Mouse (Mus musculus): ENCODE results near the gene Chd2. TPM values are rescaled to one million over a fixed set of nuclear protein-coding genes. Genes with fewer than 3 reads are reported as not detected.

The Chd2 gene
- total and polyA plus RNA-seq, 2 experiments, result 20.1 to 40.0 TPM

DNA sequence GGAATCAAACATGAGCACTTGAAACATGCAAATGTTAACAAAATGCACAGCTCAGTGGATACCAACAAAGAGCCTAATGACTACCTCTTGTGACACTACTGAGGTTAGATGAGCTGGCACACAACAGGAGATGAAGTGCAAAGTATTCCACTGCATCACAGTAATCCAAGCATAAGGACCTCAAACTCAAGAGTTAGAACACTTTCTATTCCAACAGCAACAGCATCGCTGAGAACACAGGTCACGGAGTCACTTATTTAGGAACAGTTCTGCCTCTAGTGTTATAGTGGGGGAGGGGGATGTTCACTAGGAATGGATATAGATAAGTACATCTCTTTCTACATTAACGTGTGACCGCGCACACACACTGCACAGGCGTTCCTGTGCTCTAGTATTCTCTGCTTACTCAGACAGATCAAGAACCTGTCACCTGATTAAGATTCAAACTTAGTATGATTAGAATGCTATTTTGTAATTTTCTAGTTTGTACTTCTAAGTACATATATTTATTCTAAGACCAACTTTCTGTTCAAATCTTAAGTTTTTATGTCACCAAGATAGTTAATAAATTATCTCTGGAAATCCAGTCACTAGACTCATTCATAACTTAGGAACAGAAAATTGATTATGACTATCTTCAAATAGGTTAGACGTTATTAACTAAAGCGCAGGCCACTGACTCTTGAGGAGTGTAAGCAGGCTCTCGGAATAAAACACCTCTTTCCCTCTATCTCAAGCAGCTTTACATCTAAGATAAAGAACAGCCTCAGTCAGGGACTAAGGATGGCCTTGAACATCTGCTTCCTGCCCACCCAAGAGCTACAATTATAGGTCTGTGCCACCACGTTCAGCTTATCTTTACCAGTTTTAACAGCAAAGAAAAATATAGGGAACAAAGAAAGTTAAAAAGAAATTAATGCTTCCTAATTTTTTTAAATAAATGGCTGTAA, 5.2 kb upstream of the Chd2 start:
- peak; percentile 41 for DNase-seq (ENCODE audit: extremely low read depth, low read depth, low spot score)
- Histone ChIP-seq H3K27me3 (ENCODE audit: control insufficient read depth, insufficient read depth, low read length) (no peaks in the 10 kb centered on the region), H3K36me3 (ENCODE audit: control insufficient read depth, insufficient read depth, low read length) (peaks cover 39% of the 10 kb centered on the region), H3K9ac (ENCODE audit: low read depth, low read length) (no peak overlapping the region), H3K27ac (replicated peaks; ENCODE audit: insufficient read depth, low read depth, low read length) (no peak overlapping the region), H3K4me3 (ENCODE audit: insufficient read depth, low read depth, low read length) (no peak overlapping the region; the same call in 1 of the 2 replicates), H3K79me2 (ENCODE audit: control insufficient read depth, insufficient read depth, low read length) (peaks cover 18% of the 10 kb centered on the region), H3K4me1 (ENCODE audit: control insufficient read depth, insufficient read depth, low read length) (peaks cover 16% of the 10 kb centered on the region)
- TF ChIP-seq POLR2A (IDR thresholded peaks at IDR 0.05; ENCODE audit: extremely low read depth, insufficient read depth, low read length), result no peak
- no peak for TF ChIP-seq CTCF (IDR thresholded peaks at IDR 0.05; ENCODE audit: low read depth, low read length)
- WGBS, result 40% methylated on average over 10 of the region's 10 CpGs

DNA sequence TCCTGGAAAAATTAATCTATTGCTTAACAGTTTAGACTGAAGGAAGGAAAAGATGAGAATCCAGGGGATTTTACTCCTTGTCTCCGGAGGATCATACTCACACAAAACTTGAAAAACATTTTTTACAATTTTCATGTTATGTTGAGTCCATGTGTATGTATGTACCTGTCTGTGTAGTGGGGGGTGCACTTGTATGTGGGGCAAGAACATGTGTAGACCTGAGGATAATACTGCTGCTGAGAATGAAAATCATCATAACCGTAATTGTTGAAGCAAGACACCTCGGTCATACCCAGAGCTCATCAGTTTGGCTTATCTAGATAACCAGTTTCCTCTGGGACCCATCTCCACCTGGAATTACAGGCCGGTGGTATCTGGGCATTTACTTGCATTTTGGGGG, 3.4 kb upstream of the Chd2 start:
- H3K9ac ChIP-seq (ENCODE audit: low read depth, low read length), result no peak overlapping the region
- peaks cover 36% of the 10 kb centered on the region for H3K36me3 ChIP-seq (ENCODE audit: control insufficient read depth, insufficient read depth, low read length)
- WGBS, result 79% methylated on average over 4 of the region's 4 CpGs
- H3K79me2 ChIP-seq (ENCODE audit: control insufficient read depth, insufficient read depth, low read length), result peaks cover 12% of the 10 kb centered on the region; the same call in 1 of the 2 replicates
- H3K27me3 ChIP-seq (ENCODE audit: control insufficient read depth, insufficient read depth, low read length), result no peaks in the 10 kb centered on the region
- no peak overlapping the region for H3K27ac ChIP-seq (replicated peaks; ENCODE audit: insufficient read depth, low read depth, low read length)
- no peak overlapping the region for H3K4me3 ChIP-seq (ENCODE audit: insufficient read depth, low read depth, low read length)
- peaks cover 16% of the 10 kb centered on the region for H3K4me1 ChIP-seq (ENCODE audit: control insufficient read depth, insufficient read depth, low read length)
- DNase-seq (ENCODE audit: extremely low read depth, low read depth, low spot score), result no peak
- TF ChIP-seq POLR2A (IDR thresholded peaks at IDR 0.05; ENCODE audit: extremely low read depth, insufficient read depth, low read length) (no peak), CTCF (IDR thresholded peaks at IDR 0.05; ENCODE audit: low read depth, low read length) (no peak)

DNA sequence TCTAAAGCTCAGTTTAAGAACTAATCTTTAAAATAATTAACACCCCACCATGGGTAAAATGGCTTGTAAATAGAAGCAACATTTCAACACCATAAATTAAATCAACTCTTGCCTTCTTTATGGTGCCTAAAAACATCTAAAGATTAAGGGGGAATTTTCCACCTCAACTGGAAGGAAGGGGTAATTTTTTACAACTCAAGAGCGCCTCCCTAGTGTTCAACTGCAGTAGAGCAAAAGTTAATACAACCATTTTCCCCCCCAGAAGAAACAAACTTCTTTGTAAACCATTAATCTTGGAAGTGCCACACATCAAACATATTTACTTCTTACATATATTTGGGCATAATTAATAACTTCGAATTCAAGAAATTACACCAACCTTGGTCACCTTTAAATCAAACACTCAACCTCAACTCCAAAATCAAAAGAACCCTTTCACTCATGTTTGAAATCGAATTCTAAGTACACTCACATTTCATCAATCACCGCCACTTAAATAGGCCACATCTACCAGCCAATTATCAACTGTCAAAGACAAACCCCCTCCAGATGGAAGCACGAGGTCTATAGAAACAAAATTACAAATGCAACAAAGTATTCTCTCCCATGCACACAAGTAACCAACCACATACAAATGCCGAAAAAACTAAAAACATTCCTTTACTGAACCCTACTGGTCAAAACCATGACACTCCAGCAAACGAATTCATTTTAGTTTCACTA, 662 bp upstream of the Chd2 start:
- peak overlapping the region; percentile 28; the same call in 1 of the 2 replicates for H3K4me3 ChIP-seq (ENCODE audit: insufficient read depth, low read depth, low read length)
- 84% methylated on average over 7 of the region's 7 CpGs for WGBS

GRCm38 (mm10) chr7:73541079-73541390, 595 bp downstream of the Chd2 start:
- H3K4me3 ChIP-seq (ENCODE audit: insufficient read depth, low read depth, low read length), result peak overlapping the region; percentile 86; the same call in 1 of the 2 replicates
- H3K27ac ChIP-seq (replicated peaks; ENCODE audit: insufficient read depth, low read depth, low read length), result no peak overlapping the region
- no peaks in the 10 kb centered on the region for H3K27me3 ChIP-seq (ENCODE audit: control insufficient read depth, insufficient read depth, low read length)
- H3K4me1 ChIP-seq (ENCODE audit: control insufficient read depth, insufficient read depth, low read length), result peaks cover 12% of the 10 kb centered on the region; the same call in 1 of the 2 replicates
- no peak overlapping the region for H3K9ac ChIP-seq (ENCODE audit: low read depth, low read length)
- WGBS, result under 1% methylated on average over 4 of the region's 4 CpGs
- DNase-seq (ENCODE audit: extremely low read depth, low read depth, low spot score), result peak; percentile 54
- no peak for TF ChIP-seq CTCF (IDR thresholded peaks at IDR 0.05; ENCODE audit: low read depth, low read length)
- no peak for TF ChIP-seq POLR2A (IDR thresholded peaks at IDR 0.05; ENCODE audit: extremely low read depth, insufficient read depth, low read length)
- H3K79me2 ChIP-seq (ENCODE audit: control insufficient read depth, insufficient read depth, low read length), result peaks cover 4% of the 10 kb centered on the region; the same call in 1 of the 2 replicates
- peaks cover 19% of the 10 kb centered on the region for H3K36me3 ChIP-seq (ENCODE audit: control insufficient read depth, insufficient read depth, low read length)

More for the DNA sequence above, 662 bp upstream of the Chd2 start:
- Histone ChIP-seq H3K27ac (replicated peaks; ENCODE audit: insufficient read depth, low read depth, low read length) (no peak overlapping the region), H3K27me3 (ENCODE audit: control insufficient read depth, insufficient read depth, low read length) (no peaks in the 10 kb centered on the region), H3K79me2 (ENCODE audit: control insufficient read depth, insufficient read depth, low read length) (peaks cover 8% of the 10 kb centered on the region; the same call in 1 of the 2 replicates), H3K36me3 (ENCODE audit: control insufficient read depth, insufficient read depth, low read length) (peaks cover 23% of the 10 kb centered on the region), H3K4me1 (ENCODE audit: control insufficient read depth, insufficient read depth, low read length) (peaks cover 16% of the 10 kb centered on the region), H3K9ac (ENCODE audit: low read depth, low read length) (no peak overlapping the region)
- TF ChIP-seq POLR2A (IDR thresholded peaks at IDR 0.05; ENCODE audit: extremely low read depth, insufficient read depth, low read length), result no peak
- no peak for DNase-seq (ENCODE audit: extremely low read depth, low read depth, low spot score)

- Histone ChIP-seq H3K4me1 (ENCODE audit: control insufficient read depth, insufficient read depth, low read length) (peaks cover 12% of the 10 kb centered on the region), H3K36me3 (ENCODE audit: control insufficient read depth, insufficient read depth, low read length) (peaks cover 16% of the 10 kb centered on the region), H3K9ac (ENCODE audit: low read depth, low read length) (peak overlapping the region; percentile 68), H3K27ac (replicated peaks; ENCODE audit: insufficient read depth, low read depth, low read length) (peak overlapping the region; percentile 62), H3K27me3 (ENCODE audit: control insufficient read depth, insufficient read depth, low read length) (no peaks in the 10 kb centered on the region), H3K4me3 (ENCODE audit: insufficient read depth, low read depth, low read length) (peak overlapping the region; percentile 81), H3K79me2 (ENCODE audit: control insufficient read depth, insufficient read depth, low read length) (peaks cover 9% of the 10 kb centered on the region; the same call in 1 of the 2 replicates)
- WGBS, result under 1% methylated on average over 12 of the region's 12 CpGs
- DNase-seq (ENCODE audit: extremely low read depth, low read depth, low spot score), result peak; percentile 61
- TF ChIP-seq CTCF (IDR thresholded peaks at IDR 0.05; ENCODE audit: low read depth, low read length) (no peak), POLR2A (IDR thresholded peaks at IDR 0.05; ENCODE audit: extremely low read depth, insufficient read depth, low read length) (no peak)
Measured at GRCm38 (mm10) chr7:73540202-73541078, 1.2 kb downstream of the Chd2 start.

Data from liver, adult 2 months (tissue).